Mouse (Mus musculus) forebrain, embryonic 13.5 days (tissue): Measurements from ENCODE around the gene Csde1. TPM values are rescaled to one million over a fixed set of nuclear protein-coding genes. Genes with fewer than 3 reads are reported as not detected.

Experiments used
- ATAC-seq: fragments of 200-750 bp; cut with Nextera tagmentation; 2 replicates; pipeline ENCODE4 v1.8.0; 2017
- H3K27ac ChIP-seq: fragments of 300-500 bp; sonication (generic); 2 replicates; pipeline ENCODE4 v1.5.1; 2015; ENCODE audit warnings: inconsistent platforms, mild to moderate bottlenecking, moderate library complexity
- H3K27me3 ChIP-seq: fragments of 300-500 bp; sonication (generic); 2 replicates; pipeline ENCODE4 v1.6.1; 2015; ENCODE audit warnings: mild to moderate bottlenecking, inconsistent platforms
- H3K36me3 ChIP-seq: fragments of 300-500 bp; sonication (generic); 2 replicates; pipeline ENCODE4 v1.6.1; 2015; ENCODE audit warnings: mild to moderate bottlenecking, inconsistent platforms; ENCODE audit not compliant: poor library complexity, severe bottlenecking
- H3K4me1 ChIP-seq: fragments of 300-500 bp; sonication (generic); 2 replicates; pipeline ENCODE4 v1.6.1; 2015; ENCODE audit warnings: inconsistent platforms
- H3K4me2 ChIP-seq: fragments of 300-500 bp; sonication (generic); 2 replicates; pipeline ENCODE4 v1.6.1; 2015; ENCODE audit warnings: inconsistent platforms, mild to moderate bottlenecking, moderate library complexity
- H3K4me3 ChIP-seq: fragments of 300-500 bp; sonication (generic); 2 replicates; pipeline ENCODE4 v1.5.1; 2015; ENCODE audit warnings: mild to moderate bottlenecking, inconsistent platforms
- H3K9ac ChIP-seq: fragments of 300-500 bp; sonication (generic); 2 replicates; pipeline ENCODE4 v1.6.1; 2015; ENCODE audit warnings: mild to moderate bottlenecking, inconsistent platforms
- H3K9me3 ChIP-seq: fragments of 300-500 bp; sonication (generic); replicated peaks from 2 replicates; pipeline ENCODE4 v1.6.1; 2016; ENCODE audit warnings: inconsistent platforms
- WGBS: fragments of 180-500 bp; shearing (Covaris S2); methylation state at CpG from one replicate; pipeline ENCODE4 v1.1.7; 2015; 5-methylcytosine and 5-hydroxymethylcytosine counted together
- polyA plus RNA-seq: library from polyadenylated mRNA; unstranded; fragments of >200 nt; fragmentation: Nextera tagmentation; extraction: Ambion mirVana; gene quantifications from 2 replicates; pipeline ENCODE4 v1.2.1, GENCODE M21; 2015

Csde1 gene
- polyA plus RNA-seq, 1 experiment from 2014 or later: 468 TPM

GRCm38 (mm10) chr3:103001595-103001994 lies 18.6 kb upstream of the Csde1 start:
- Histone ChIP-seq H3K9me3 (no peaks in the 10 kb centered on the region; the same call in 1 of the 2 replicates), H3K4me1 (peaks cover 5% of the 10 kb centered on the region), H3K27me3 (no peaks in the 10 kb centered on the region), H3K27ac (no peak overlapping the region), H3K9ac (no peak overlapping the region), H3K36me3 (peaks cover 78% of the 10 kb centered on the region), H3K4me3 (no peak overlapping the region), H3K4me2 (no peak overlapping the region)
- WGBS: 97% methylated on average over 7 of the region's 7 CpGs
- no peak for ATAC-seq

- H3K4me2 ChIP-seq: no peak overlapping the region
Observed at GRCm38 (mm10) chr3:103017350-103017749, 2.9 kb upstream of the Csde1 start.

GRCm38 (mm10) chr3:103019462-103019861 lies 764 bp upstream of the Csde1 start:
- Histone ChIP-seq H3K9me3 (no peaks in the 10 kb centered on the region), H3K27ac (no peak overlapping the region), H3K27me3 (no peaks in the 10 kb centered on the region), H3K4me3 (peak overlapping the region; percentile 85; the same call in 1 of the 2 replicates), H3K36me3 (no peaks in the 10 kb centered on the region), H3K4me2 (peak overlapping the region; percentile 60), H3K9ac (no peak overlapping the region), H3K4me1 (peaks cover 13% of the 10 kb centered on the region)
- no peak for ATAC-seq
- 98% methylated on average over 2 of the region's 2 CpGs for WGBS

More at GRCm38 (mm10) chr3:103017350-103017749, 2.9 kb upstream of the Csde1 start:
- no peak for ATAC-seq
- Histone ChIP-seq H3K9me3 (no peaks in the 10 kb centered on the region), H3K27me3 (no peaks in the 10 kb centered on the region), H3K27ac (no peak overlapping the region), H3K36me3 (no peaks in the 10 kb centered on the region), H3K9ac (no peak overlapping the region), H3K4me3 (no peak overlapping the region), H3K4me1 (peaks cover 8% of the 10 kb centered on the region)
- 83% methylated on average over 2 of the region's 2 CpGs for WGBS

- no peaks in the 10 kb centered on the region for H3K27me3 ChIP-seq
- H3K27ac ChIP-seq: peak overlapping the region; percentile 96
- H3K9ac ChIP-seq: peak overlapping the region; percentile 95
- no peaks in the 10 kb centered on the region for H3K36me3 ChIP-seq
- peak; percentile 96 for ATAC-seq
- no peaks in the 10 kb centered on the region for H3K9me3 ChIP-seq
- WGBS: under 1% methylated on average over 35 of the region's 37 CpGs
- peak overlapping the region; percentile 85 for H3K4me3 ChIP-seq
- peaks cover 13% of the 10 kb centered on the region for H3K4me1 ChIP-seq
- peak overlapping the region; percentile 71 for H3K4me2 ChIP-seq
Observed at GRCm38 (mm10) chr3:103020943-103021638, 865 bp downstream of the Csde1 start.

- Histone ChIP-seq H3K4me1 (peaks cover 13% of the 10 kb centered on the region), H3K4me2 (no peak overlapping the region), H3K9ac (no peak overlapping the region), H3K36me3 (peaks cover 36% of the 10 kb centered on the region), H3K9me3 (no peaks in the 10 kb centered on the region), H3K27me3 (no peaks in the 10 kb centered on the region), H3K4me3 (no peak overlapping the region), H3K27ac (no peak overlapping the region)
- ATAC-seq: no peak
- 98% methylated on average over 1 of the region's 1 CpGs for WGBS
Observed at GRCm38 (mm10) chr3:103026174-103026573, 5.9 kb downstream of the Csde1 start.

GRCm38 (mm10) chr3:103040285-103040684 lies 20.1 kb downstream of the Csde1 start:
- no peak for ATAC-seq
- Histone ChIP-seq H3K9me3 (no peaks in the 10 kb centered on the region), H3K27me3 (no peaks in the 10 kb centered on the region), H3K27ac (no peak overlapping the region), H3K4me1 (no peaks in the 10 kb centered on the region), H3K36me3 (peaks cover 61% of the 10 kb centered on the region), H3K9ac (no peak overlapping the region), H3K4me3 (no peak overlapping the region), H3K4me2 (no peak overlapping the region)
- 96% methylated on average over 6 of the region's 6 CpGs for WGBS

- no peak overlapping the region for H3K4me3 ChIP-seq
- no peaks in the 10 kb centered on the region for H3K4me1 ChIP-seq
- H3K9ac ChIP-seq: no peak overlapping the region
- no peak overlapping the region for H3K27ac ChIP-seq
- H3K27me3 ChIP-seq: no peaks in the 10 kb centered on the region
- no peak for ATAC-seq
- H3K36me3 ChIP-seq: peaks cover 66% of the 10 kb centered on the region
- no peaks in the 10 kb centered on the region for H3K9me3 ChIP-seq
- no peak overlapping the region for H3K4me2 ChIP-seq
- WGBS: 82% methylated on average over 1 of the region's 1 CpGs
Observed at GRCm38 (mm10) chr3:103040861-103041379, 20.7 kb downstream of the Csde1 start.

- H3K4me2 ChIP-seq: no peak overlapping the region
- H3K9me3 ChIP-seq: no peaks in the 10 kb centered on the region
- 94% methylated on average over 5 of the region's 5 CpGs for WGBS
- no peak overlapping the region for H3K27ac ChIP-seq
- H3K9ac ChIP-seq: no peak overlapping the region
- no peaks in the 10 kb centered on the region for H3K27me3 ChIP-seq
- no peak overlapping the region for H3K4me3 ChIP-seq
- H3K4me1 ChIP-seq: peaks cover 8% of the 10 kb centered on the region
- ATAC-seq: no peak
- H3K36me3 ChIP-seq: peaks cover 64% of the 10 kb centered on the region
Observed at GRCm38 (mm10) chr3:103056016-103056595, 35.9 kb downstream of the Csde1 start.

GRCm38 (mm10) chr3:103057752-103058151 lies 37.5 kb downstream of the Csde1 start:
- H3K36me3 ChIP-seq: peaks cover 65% of the 10 kb centered on the region
- ATAC-seq: peak; percentile 60
- WGBS: under 1% methylated on average over 10 of the region's 10 CpGs
- no peaks in the 10 kb centered on the region for H3K9me3 ChIP-seq
- H3K27ac ChIP-seq: peak overlapping the region; percentile 63
- peak overlapping the region; percentile 79 for H3K4me3 ChIP-seq
- peaks cover 8% of the 10 kb centered on the region for H3K4me1 ChIP-seq
- H3K4me2 ChIP-seq: peak overlapping the region; percentile 65
- H3K9ac ChIP-seq: peak overlapping the region; percentile 86
- no peaks in the 10 kb centered on the region for H3K27me3 ChIP-seq

- Histone ChIP-seq H3K4me2 (peak within 1 kb of the TSS; percentile 65), H3K27ac (peak within 1 kb of the TSS; percentile 95), H3K4me1 (peaks cover 8% of the 10 kb centered on the region), H3K27me3 (no peaks in the 10 kb centered on the region), H3K36me3 (peaks cover 67% of the 10 kb centered on the region), H3K9ac (peak within 1 kb of the TSS; percentile 86), H3K4me3 (peak within 1 kb of the TSS; percentile 79), H3K9me3 (no peaks in the 10 kb centered on the region)
- 2% methylated on average over 46 of the region's 46 CpGs for WGBS
- peak; percentile 99 for ATAC-seq
Observed at GRCm38 (mm10) chr3:103058207-103059157, 38.3 kb downstream of the Csde1 start, which contains the start of gene Nras. Gene Nras, plus strand, starts transcription at chr3:103058285.

GRCm38 (mm10) chr3:103066927-103067326 lies 46.7 kb downstream of the Csde1 start:
- no peak overlapping the region for H3K4me2 ChIP-seq
- WGBS: 93% methylated on average over 8 of the region's 8 CpGs
- no peaks in the 10 kb centered on the region for H3K27me3 ChIP-seq
- ATAC-seq: no peak
- no peak overlapping the region for H3K4me3 ChIP-seq
- H3K9ac ChIP-seq: no peak overlapping the region
- H3K36me3 ChIP-seq: peaks cover 70% of the 10 kb centered on the region
- no peaks in the 10 kb centered on the region for H3K4me1 ChIP-seq
- H3K9me3 ChIP-seq: no peaks in the 10 kb centered on the region
- H3K27ac ChIP-seq: no peak overlapping the region
